Mouse (Mus musculus) effector memory CD4-positive, alpha-beta T cell, adult 5 months (primary cell): ENCODE results near the gene Sphkap. TPM values are rescaled to one million over a fixed set of nuclear protein-coding genes. Genes with fewer than 3 reads are reported as not detected.

Source experiments
- polyA plus RNA-seq: library from polyadenylated mRNA; unstranded; fragments of 100-300 nt; shearing (Covaris generic); gene quantifications from one replicate; pipeline ENCODE4 v1.2.1, GENCODE M21; 2017

Sphkap gene
- polyA plus RNA-seq = not detected

DNA sequence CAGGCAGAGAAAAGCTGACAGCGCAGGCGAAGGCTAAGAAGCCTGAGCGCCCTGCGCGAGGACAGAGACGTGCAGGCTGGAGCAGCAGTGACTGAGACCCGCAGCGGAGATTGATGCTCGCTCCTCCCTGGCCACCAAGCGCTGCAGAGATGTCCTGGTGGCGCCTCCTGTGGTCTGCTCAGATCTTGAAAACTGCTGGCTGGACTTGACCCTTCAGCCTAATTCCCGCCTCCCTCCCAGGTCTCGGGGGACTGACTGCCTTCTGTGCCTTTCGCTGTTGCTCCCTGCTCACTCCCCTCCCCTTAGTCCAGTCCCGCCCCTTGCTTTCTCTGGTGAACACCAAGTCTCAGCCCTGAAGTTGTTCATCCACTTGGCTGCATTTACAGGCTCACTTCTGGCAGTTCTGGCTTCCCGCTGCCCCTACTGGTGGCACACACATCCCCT is at the start of gene Sphkap:
Sphkap (minus strand) TSS at position 180 of the 444 bp plus-strand sequence.

Other genes with a start within 250 kb of the Sphkap start
- gene Daw1, start 248.4 kb downstream of the Sphkap start, polyA plus RNA-seq = not detected